In genomic region chr17:33063001-33063400, GRCm38 (mm10) we compare ENCODE assay signal across 26 mouse cellular contexts. TPM values are rescaled to one million over a fixed set of nuclear protein-coding genes. Genes with fewer than 3 reads are reported as not detected.
"Had no signal": no experiment of that assay in that cellular context is flagged by ENCODE, and none has a peak within 500 bp of the region (broad histone marks: within the 10 kb centered on the region; RNA-seq: fewer than 3 reads in every experiment).

No protein-coding gene starts in this region.

- H3K4me2 ChIP-seq: kidney, embryonic 15.5 days; limb, embryonic 12.5 days; limb, embryonic 15.5 days; liver, embryonic 11.5 days; lung, embryonic 15.5 days; midbrain, embryonic 12.5 days; midbrain, embryonic 15.5 days; neural tube, embryonic 12.5 days; neural tube, embryonic 15.5 days; stomach, embryonic 15.5 days had no signal

- H3K4me1 ChIP-seq: kidney, embryonic 15.5 days; limb, embryonic 12.5 days; limb, embryonic 15.5 days; lung, embryonic 15.5 days; midbrain, embryonic 12.5 days; midbrain, embryonic 15.5 days; neural tube, embryonic 12.5 days; neural tube, embryonic 15.5 days; stomach, embryonic 15.5 days had no signal

- H3K27ac ChIP-seq: kidney, embryonic 15.5 days; limb, embryonic 12.5 days; limb, embryonic 15.5 days; liver, embryonic 14.5 days; lung, embryonic 15.5 days; midbrain, embryonic 12.5 days; midbrain, embryonic 15.5 days; neural tube, embryonic 12.5 days; neural tube, embryonic 15.5 days; stomach, embryonic 15.5 days had no signal

- H3K9ac ChIP-seq: kidney, embryonic 15.5 days; limb, embryonic 12.5 days; limb, embryonic 15.5 days; liver, embryonic 14.5 days; lung, embryonic 15.5 days; midbrain, embryonic 12.5 days; midbrain, embryonic 15.5 days; neural tube, embryonic 12.5 days; neural tube, embryonic 15.5 days; stomach, embryonic 15.5 days had no signal

- H3K36me3 ChIP-seq: kidney, embryonic 15.5 days; limb, embryonic 12.5 days; limb, embryonic 15.5 days; lung, embryonic 15.5 days; midbrain, embryonic 12.5 days; midbrain, embryonic 15.5 days; neural tube, embryonic 12.5 days; neural tube, embryonic 15.5 days; stomach, embryonic 15.5 days had no signal

- ATAC-seq: midbrain, embryonic 15.5 days had no signal

- H3K9me3 ChIP-seq: kidney, embryonic 15.5 days; limb, embryonic 12.5 days; limb, embryonic 15.5 days; lung, embryonic 15.5 days; midbrain, embryonic 12.5 days; midbrain, embryonic 15.5 days; neural tube, embryonic 12.5 days; neural tube, embryonic 15.5 days; stomach, embryonic 15.5 days had no signal

- H3K4me3 ChIP-seq: kidney, embryonic 15.5 days; limb, embryonic 12.5 days; limb, embryonic 15.5 days; lung, embryonic 15.5 days; midbrain, embryonic 12.5 days; midbrain, embryonic 15.5 days; neural tube, embryonic 12.5 days; neural tube, embryonic 15.5 days; stomach, embryonic 15.5 days had no signal

- DNase-seq: kidney, adult 8-10 months; kidney, postnatal 10 days; kidney, postnatal 4 days; left cerebral cortex, postnatal 4 days; lung, adult 18-20 months; lung, postnatal 10 days; lung, postnatal 36 days; right cerebral cortex, adult 18-20 months; right cerebral cortex, postnatal 14 days; spleen, adult 18-20 months; thymus, postnatal 25 days had no signal

- H3K27me3 ChIP-seq: kidney, embryonic 15.5 days; limb, embryonic 12.5 days; limb, embryonic 15.5 days; lung, embryonic 15.5 days; midbrain, embryonic 15.5 days; neural tube, embryonic 12.5 days; neural tube, embryonic 15.5 days; stomach, embryonic 15.5 days had no signal

RNA-seq across cellular contexts. Expression of gene 4921501E09Rik, which starts 4.9 kb away (rescaled TPM):
- total RNA-seq: layer of hippocampus, adult 18-20 months; layer of hippocampus, postnatal 14 days; left cerebral cortex, postnatal 14 days; left cerebral cortex, postnatal 4 days had no signal
- polyA plus RNA-seq: kidney, embryonic 15.5 days; limb, embryonic 12.5 days; limb, embryonic 15.5 days; liver, embryonic 11.5 days; liver, embryonic 14.5 days; lung, embryonic 15.5 days; midbrain, embryonic 12.5 days; midbrain, embryonic 15.5 days; neural tube, embryonic 12.5 days; neural tube, embryonic 15.5 days; stomach, embryonic 15.5 days; thymus, postnatal 0 days had no signal
